Mouse (Mus musculus) cerebellum, adult 9-11 months (tissue): ENCODE measurements at regions not wholly inside any gene's neighbourhood (a gene's known extent, or its start where the extent isn't known, plus 50 kb on each side); places are given as distances from the start of the nearest gene placed in this dataset.

Experiments
- DNase-seq: peaks from one replicate; pipeline ENCODE4 v3.0.0; 2022

DNA sequence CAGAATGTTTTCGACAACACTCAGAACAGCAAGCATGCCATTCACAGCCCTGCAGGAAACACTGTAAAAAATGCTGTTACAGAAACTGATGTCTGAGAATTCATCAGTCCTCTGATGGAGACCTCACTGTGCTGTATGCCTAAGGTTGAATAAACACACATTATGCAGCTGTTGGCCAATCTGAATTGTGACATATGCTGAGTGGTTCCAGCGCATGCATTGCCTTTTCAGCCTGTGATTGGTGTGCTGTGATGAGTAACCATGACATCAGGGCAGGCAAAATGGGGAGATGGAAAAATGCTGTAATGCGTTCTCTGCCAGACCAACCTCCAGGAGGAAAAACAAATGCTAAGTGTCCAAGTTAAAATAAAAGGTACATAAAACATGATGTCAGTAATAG lies 620.3 kb downstream of the Utrn start:
- DNase-seq, result no peak

DNA sequence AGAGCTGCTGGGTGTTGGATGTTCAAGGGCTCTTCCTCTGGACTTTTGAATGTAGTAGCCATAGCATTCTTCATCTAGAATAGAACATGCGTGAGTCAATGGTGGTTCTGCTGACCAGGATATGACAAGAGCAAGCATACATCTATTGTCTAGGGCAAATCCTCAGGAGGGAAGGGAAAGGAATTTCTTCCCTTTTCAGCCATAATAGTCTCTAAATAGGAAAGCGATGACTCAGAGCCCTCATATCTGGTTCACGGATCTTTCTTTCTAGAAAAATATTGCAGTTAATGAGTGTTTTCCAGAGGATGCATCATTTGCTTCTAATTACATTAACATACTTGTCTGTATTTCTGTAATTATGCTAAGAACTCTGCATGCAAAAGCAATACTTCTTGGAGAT lies 615.9 kb downstream of the Utrn start:
- DNase-seq, result no peak

DNA sequence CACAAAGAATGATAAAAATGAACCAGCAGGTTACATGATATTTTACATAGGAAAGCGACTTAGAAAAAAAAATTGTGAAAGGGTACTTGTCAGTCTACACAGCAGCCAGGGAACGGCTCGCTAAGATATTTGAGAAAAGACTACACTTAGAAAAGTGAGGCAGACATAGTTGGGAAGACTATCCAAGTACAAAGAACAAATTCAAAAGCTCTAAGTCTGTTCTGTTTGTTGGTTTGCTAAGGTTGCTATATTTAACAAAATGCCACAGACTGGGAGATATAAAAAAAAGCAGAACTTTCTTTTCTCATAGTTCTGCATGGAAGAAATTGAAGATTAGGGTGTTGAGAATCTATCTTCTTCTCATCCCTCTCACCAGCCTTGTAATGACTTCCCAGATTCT lies 583.5 kb downstream of the Utrn start:
- no peak for DNase-seq

DNA sequence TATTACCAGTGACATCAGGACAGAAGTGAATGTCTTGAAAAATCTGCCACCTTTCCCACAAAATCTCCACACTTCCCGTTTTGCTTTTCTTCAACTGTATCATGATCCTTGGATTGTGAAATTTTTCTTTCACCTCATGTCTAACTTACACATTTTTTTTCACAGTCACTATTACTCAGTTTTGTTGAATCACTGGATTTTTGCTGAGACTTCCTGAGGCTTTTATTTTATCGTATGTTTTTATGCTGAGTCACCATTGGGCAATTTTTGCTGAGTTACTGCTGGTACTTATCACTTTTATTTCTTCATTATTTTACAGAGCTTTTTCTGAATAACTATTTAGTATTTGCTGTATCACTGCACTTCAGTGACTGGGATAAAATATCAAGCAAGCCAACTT lies 570.3 kb downstream of the Utrn start:
- no peak for DNase-seq

DNA sequence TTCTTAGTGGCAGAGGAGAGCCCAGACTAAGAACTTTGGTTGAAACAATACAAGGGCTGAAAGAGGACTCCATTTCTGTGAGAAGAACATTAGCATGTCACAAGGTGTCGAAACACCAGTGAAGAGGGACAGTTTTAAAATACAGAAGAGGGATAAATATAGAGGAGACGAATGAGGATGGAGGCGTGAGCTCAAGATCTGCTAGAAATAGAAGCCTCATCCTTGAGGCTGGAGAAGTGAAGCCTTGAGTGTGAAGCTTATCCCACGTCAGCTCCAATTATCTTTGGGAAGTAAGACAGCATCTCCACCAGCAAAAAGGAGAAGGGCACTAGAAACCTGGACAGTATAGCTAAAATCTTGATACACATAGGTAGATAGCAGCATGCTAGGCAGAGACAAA lies 566.8 kb downstream of the Utrn start:
- no peak for DNase-seq

DNA sequence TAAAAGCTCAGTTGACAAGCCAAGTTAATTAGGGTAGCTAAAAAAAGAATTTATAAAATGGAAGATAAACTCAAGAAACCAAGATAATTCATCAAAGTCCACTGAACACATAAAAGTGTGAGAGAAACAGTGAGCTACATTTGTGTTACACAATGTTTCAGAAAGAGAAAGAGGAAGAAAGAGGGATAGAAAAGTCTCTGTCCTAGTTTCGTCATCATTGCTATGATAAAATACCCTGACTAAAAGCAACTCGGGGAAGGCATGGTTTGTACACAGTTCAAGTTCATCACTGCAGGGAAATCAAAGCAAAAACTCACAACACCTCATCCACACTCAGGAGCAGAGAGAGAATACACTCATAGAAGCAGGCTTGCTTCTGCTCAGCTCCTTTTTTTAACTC lies 548.9 kb downstream of the Utrn start:
- DNase-seq, result no peak
